Mouse (Mus musculus) right cerebral cortex, postnatal 4 days (tissue): ENCODE measurements at regions not wholly inside any gene's neighbourhood (a gene's known extent, or its start where the extent isn't known, plus 50 kb on each side); places are given as distances from the start of the nearest gene placed in this dataset.
"Not testable (repeated sequence)": the region's sequence is repeated elsewhere in the genome, so short reads cannot be mapped to it uniquely, and the experiment has no call there.

ENCODE experiments used
- DNase-seq: peaks from one replicate; pipeline ENCODE4 v3.0.0-alpha.2; 2022

DNA sequence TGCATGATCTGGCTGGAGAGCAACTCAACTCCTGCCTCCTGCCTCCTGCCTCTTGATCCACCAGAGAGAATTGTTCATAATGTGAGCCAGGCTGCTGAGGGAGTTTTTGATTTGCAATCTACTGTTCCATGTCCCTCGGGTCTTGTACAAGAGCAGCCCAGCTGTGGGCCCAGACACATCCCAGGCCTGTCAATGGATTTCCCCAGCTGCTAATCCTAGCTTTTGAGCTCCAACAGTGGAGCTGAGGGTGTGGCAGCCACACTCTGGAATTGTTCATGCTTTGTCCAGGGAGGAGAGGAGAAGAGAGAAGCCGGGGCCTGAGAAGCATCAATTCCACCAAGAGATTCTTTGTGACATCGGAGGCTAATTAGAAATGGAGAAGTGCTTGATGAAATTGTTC is 587.9 kb upstream of the Clint1 start:
- DNase-seq = no peak

- DNase-seq = no peak
These were observed 586.5 kb upstream of the Clint1 start for GRCm38 (mm10) chr11:45265171-45265988.

- peak; percentile 27 for DNase-seq
These were observed 585.9 kb upstream of the Clint1 start for GRCm38 (mm10) chr11:45265989-45266302.

DNA sequence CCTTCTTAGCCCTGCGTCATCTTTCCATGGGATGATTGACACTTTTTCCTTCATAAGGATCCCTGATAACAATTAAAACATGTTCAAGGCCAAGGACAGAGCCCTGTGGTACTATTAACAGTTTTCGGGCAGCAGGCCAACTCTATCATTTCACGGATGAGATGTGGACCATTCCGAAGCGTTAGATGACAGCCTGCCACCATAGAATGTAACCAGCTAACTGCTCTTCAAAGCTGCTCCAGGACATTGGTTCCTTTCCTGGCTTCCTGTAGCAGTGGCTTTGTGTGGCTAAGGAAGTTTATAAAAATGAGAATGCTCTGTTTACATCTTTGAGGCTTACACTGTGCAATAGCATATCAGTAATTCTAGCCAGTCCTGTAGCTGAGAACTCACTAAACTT is 582.6 kb upstream of the Clint1 start:
- no peak for DNase-seq

GRCm38 (mm10) chr11:45271206-45271605 is 580.6 kb upstream of the Clint1 start:
- no peak for DNase-seq

- no peak for DNase-seq
These were observed 577.3 kb upstream of the Clint1 start for GRCm38 (mm10) chr11:45274446-45275119.

DNA sequence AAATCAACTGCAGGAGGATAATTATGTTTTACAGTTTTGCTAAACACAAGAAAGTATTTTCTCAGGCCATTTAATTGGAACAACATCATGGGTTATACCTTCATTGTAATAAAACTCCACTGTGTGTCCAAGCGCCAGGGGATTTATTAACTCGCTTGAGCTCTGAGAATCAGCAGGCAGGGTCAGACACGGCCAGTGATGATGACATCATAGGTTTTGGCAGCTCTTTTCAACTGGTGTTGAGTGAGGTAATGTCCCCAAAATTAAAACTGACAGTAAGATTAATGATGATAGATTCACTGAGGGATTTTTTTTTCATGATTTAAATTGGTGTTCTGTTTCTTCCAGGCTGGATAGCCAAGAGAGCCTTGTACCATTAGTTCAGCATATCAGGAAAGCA is 576.7 kb upstream of the Clint1 start:
- no peak for DNase-seq

- DNase-seq = no peak
These were observed 555.1 kb upstream of the Clint1 start for GRCm38 (mm10) chr11:45296772-45297171.

DNA sequence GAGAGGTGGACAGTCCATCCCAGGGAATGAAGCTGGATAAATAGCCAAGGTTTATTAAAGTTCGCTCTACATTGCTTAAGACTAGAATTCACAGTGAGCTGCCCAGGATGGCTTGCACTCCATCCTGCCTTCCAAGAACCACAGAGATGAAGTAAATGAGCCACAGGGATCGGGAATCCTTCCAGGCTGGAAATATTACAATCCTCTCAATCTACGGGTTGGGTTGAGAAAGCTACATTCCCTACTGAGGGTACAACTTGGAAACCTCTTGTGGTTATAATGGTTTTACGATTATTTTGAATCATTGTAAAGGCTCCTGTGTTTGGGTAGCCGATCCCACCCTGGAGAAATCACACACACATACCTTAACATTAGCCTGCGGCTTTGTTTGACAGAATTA is 539.9 kb upstream of the Clint1 start:
- DNase-seq = no peak

- no peak for DNase-seq
These were observed 528.1 kb upstream of the Clint1 start for GRCm38 (mm10) chr11:45323766-45324165.

GRCm38 (mm10) chr11:45330319-45330718 is 521.5 kb upstream of the Clint1 start:
- no peak for DNase-seq

DNA sequence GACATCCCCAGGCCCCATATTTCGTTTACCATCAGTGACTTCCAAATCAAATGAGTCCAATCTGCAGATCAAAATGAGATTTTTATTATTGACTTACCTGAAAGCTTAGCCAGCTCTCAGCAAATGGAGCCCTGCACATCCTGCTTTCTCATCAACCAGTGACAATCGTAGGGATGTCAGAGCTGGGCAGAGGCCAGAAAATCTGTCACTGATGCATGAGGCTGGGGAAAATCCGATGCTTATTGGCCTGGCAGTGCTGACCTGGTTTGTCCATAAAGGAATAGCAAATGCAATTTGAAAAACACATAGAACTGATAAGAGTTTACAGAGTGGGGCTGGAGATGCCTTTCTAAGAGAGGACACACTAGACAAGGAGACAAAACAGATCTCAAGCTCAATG is 518.1 kb upstream of the Clint1 start:
- DNase-seq = no peak

DNA sequence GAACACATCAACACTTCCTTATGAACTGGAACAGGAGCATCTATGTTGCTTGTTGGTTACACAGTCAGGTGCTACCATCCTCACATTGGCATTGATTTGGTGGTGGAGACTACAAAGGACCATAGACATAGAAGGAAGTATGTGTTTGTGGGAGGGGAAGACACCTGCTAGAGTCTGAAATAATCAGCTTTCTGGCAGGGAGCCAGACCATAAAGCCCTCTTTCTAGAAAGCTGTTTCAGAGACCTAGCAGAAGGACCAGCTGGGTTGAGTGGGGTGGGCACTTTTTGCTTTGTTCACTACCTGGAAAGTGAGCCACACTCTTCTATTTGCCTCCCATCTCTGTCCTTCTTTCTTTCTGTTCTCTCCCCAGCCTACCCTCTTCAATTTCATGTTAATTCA is 502.5 kb upstream of the Clint1 start:
- no peak for DNase-seq

DNA sequence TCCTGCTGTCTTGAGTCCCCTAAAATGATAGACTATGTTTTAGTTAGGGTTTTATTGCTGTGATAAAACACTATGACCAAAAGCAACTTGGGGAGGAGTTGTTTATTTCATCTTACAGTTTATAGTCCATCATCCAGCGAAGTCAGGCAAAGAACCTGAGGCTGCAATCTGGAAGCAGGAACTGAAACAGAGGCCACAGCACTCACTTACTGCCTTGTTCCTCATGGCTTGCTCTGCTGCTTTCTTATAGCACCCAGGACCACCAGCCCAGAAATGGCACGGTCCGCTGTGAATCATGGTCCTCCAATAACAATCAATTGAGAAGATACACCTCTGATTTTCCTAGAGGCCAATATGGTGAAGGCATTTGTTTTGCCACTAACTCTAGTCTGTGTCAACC is 486.5 kb upstream of the Clint1 start:
- DNase-seq = no peak

DNA sequence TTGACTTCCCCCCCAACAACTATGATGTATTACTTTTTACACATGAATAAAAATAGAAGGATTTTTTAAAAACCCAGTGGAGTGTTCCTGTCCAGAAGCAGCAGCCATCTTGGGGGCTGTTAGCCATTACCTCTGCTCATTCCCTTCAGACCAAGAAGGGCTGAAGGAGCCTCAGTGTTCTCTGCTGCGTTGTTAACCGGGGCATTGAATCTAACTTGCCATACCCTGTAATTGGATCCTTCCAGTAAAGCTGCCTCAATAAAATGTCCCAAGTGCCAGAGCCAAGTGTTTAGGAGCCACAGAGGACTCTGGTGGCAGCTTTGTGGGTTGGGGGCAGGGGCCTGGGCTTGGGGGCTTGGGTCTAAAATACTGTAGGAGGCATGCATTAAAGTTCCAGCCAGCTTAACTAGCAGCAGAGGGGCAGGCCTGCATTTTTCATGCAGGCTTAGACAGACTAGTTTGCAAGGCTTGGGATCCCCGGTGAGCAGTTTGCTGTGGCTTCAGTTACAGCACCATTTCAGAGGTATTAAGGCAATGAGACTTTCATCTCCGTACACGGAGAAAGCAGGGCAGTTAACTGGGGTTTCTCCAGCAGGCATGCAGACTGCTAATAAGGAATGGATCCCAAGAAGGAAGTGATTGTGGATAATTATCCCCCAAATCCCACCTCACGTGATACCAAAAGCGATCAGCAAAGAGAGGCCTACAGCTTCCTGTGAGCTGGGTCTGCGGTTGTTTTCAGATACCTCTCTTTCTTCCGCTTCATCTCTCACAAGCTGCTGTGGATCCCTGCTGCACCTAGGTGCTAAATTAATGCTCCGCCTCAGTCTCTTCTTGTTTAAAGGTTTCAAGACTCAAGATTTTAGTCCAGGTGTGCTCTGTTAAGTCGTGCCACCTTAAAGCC is 462.4 kb upstream of the Clint1 start:
- no peak for DNase-seq

- peak; percentile 8 for DNase-seq
These were observed 455.8 kb upstream of the Clint1 start for GRCm38 (mm10) chr11:45396009-45396408.

DNA sequence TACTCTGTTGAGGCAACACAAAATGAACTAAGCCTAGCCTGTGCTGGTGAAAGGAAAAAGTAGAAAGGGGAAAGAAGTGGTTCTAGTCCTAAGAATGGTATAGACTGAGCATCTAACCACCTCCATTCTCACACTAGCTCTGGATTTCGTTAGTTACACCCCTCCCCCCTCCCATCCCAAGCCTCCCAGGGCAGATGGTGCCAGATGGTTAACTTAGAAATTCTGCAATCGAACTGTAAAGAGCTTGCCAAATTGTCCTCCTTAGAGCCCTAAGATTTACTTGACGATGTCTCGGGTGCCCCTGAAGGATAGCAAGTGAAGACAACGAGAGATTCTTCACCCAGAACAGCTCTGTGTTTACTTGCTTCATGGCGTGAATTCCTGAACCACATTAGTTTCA is 453.7 kb upstream of the Clint1 start:
- DNase-seq = no peak

- no peak for DNase-seq
These were observed 447.3 kb upstream of the Clint1 start for GRCm38 (mm10) chr11:45404377-45405029.

- not testable (repeated sequence) for DNase-seq
These were observed 427.8 kb upstream of the Clint1 start for GRCm38 (mm10) chr11:45424066-45424465.

- no peak for DNase-seq
These were observed 410.7 kb upstream of the Clint1 start for GRCm38 (mm10) chr11:45440937-45441720.

GRCm38 (mm10) chr11:45446512-45446911 is 405.3 kb upstream of the Clint1 start:
- no peak for DNase-seq

- no peak for DNase-seq
These were observed 397.6 kb upstream of the Clint1 start for GRCm38 (mm10) chr11:45454234-45454633.
